Mouse (Mus musculus) hindbrain, embryonic 16.5 days (tissue): ENCODE measurements around the gene Lrp10. TPM values are rescaled to one million over a fixed set of nuclear protein-coding genes. Genes with fewer than 3 reads are reported as not detected.

Experiments used
- ATAC-seq: fragments of 200-750 bp; cut with Nextera tagmentation; 2 replicates; pipeline ENCODE4 v1.8.0; 2017; ENCODE audit warnings: moderate TSS enrichment, moderate library complexity
- H3K27ac ChIP-seq: fragments of 300-500 bp; sonication (generic); 2 replicates; pipeline ENCODE4 v1.5.1; 2014; ENCODE audit warnings: low read depth, mild to moderate bottlenecking, control low read depth, low read length, moderate library complexity
- H3K27me3 ChIP-seq: fragments of 300-500 bp; sonication (generic); replicated peaks from 2 replicates; pipeline ENCODE4 v1.6.1; 2014; ENCODE audit warnings: low read length; ENCODE audit not compliant: control insufficient read depth, insufficient read depth
- H3K36me3 ChIP-seq: fragments of 300-500 bp; sonication (generic); 2 replicates; pipeline ENCODE4 v1.6.1; 2014; ENCODE audit warnings: mild to moderate bottlenecking, low read length, moderate library complexity, mixed read lengths; ENCODE audit not compliant: control insufficient read depth, insufficient read depth
- H3K4me1 ChIP-seq: fragments of 300-500 bp; sonication (generic); 2 replicates; pipeline ENCODE4 v1.6.1; 2014; ENCODE audit warnings: low read depth, low read length; ENCODE audit not compliant: control insufficient read depth, insufficient read depth
- H3K4me2 ChIP-seq: fragments of 300-500 bp; sonication (generic); 2 replicates; pipeline ENCODE4 v1.6.1; 2014; ENCODE audit warnings: mild to moderate bottlenecking, low read length, control low read depth, moderate library complexity
- H3K4me3 ChIP-seq: fragments of 300-500 bp; sonication (generic); 2 replicates; pipeline ENCODE4 v1.5.1; 2014; ENCODE audit warnings: mild to moderate bottlenecking, low read length, control low read depth, moderate library complexity
- H3K9ac ChIP-seq: fragments of 300-500 bp; sonication (generic); 2 replicates; pipeline ENCODE4 v1.6.1; 2014; ENCODE audit warnings: low read depth, mild to moderate bottlenecking, control low read depth, low read length, moderate library complexity
- H3K9me3 ChIP-seq: fragments of 300-500 bp; sonication (generic); 2 replicates; pipeline ENCODE4 v1.6.1; 2014; ENCODE audit warnings: mild to moderate bottlenecking, low read length, moderate library complexity; ENCODE audit not compliant: control insufficient read depth
- WGBS: fragments of 180-500 bp; shearing (Covaris S2); extraction: QIAGEN DNeasy Blood & Tissue Kit; methylation state at CpG from one replicate; pipeline ENCODE4 v1.1.7; 2014; 5-methylcytosine and 5-hydroxymethylcytosine counted together
- polyA plus RNA-seq: library from polyadenylated mRNA; unstranded; fragments of >200 nt; fragmentation: Nextera tagmentation; extraction: Ambion mirVana; gene quantifications from 2 replicates; pipeline ENCODE4 v1.2.1, GENCODE M21; 2015

The Lrp10 gene
- polyA plus RNA-seq, 1 experiment from 2014 or later: 31.4 TPM

DNA sequence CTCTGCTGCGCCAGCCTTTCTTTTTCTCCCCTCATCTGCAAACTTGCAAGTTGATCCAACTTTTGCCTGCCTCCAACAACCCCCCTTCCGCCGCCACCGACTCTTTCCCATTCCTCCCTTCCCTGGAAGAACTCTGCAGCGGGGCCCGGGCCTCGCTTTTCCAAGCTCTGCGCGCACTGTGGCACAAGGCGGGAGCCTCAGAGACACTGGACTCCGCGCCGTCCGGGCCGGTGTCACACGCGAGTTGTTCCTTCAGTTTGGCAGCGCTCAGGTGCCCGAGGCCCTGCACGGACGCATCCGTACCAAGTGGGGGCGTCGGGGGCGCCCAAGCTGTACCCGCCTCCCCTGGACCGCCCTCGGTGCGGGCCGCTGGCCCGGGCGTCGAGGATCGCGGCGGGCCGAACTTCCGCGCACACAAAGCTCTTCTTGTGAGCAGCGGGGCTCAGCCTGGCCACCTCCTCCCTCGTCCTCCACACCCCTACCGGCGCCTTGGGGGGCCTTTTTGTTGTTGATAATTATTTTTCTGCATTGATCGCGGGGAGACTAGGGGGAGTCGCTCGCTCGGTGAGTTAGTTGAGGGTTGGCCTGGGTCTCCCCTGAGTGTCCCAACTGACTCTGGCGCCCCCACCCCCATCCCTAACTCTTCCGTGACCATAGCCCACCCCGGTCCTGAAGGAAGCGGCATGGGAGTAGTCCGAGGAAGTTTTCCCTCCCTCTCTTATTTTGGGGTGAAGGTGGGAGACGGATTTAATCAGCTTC lies 31.7 kb upstream of the Lrp10 start:
- Histone ChIP-seq H3K4me1 (peaks cover 21% of the 10 kb centered on the region), H3K27me3 (peaks cover 3% of the 10 kb centered on the region; the same call in 1 of the 2 replicates), H3K9me3 (no peaks in the 10 kb centered on the region), H3K36me3 (0 out of 2 replicates have a peak, but pooled peaks cover 5% of the 10 kb centered on the region), H3K4me3 (peak overlapping the region; percentile 63), H3K9ac (peak overlapping the region; percentile 78), H3K27ac (peak overlapping the region; percentile 90), H3K4me2 (peak overlapping the region; percentile 78)
- ATAC-seq: peak; percentile 25; the same call in 1 of the 2 replicates
- WGBS: 2% methylated on average over 51 of the region's 54 CpGs

DNA sequence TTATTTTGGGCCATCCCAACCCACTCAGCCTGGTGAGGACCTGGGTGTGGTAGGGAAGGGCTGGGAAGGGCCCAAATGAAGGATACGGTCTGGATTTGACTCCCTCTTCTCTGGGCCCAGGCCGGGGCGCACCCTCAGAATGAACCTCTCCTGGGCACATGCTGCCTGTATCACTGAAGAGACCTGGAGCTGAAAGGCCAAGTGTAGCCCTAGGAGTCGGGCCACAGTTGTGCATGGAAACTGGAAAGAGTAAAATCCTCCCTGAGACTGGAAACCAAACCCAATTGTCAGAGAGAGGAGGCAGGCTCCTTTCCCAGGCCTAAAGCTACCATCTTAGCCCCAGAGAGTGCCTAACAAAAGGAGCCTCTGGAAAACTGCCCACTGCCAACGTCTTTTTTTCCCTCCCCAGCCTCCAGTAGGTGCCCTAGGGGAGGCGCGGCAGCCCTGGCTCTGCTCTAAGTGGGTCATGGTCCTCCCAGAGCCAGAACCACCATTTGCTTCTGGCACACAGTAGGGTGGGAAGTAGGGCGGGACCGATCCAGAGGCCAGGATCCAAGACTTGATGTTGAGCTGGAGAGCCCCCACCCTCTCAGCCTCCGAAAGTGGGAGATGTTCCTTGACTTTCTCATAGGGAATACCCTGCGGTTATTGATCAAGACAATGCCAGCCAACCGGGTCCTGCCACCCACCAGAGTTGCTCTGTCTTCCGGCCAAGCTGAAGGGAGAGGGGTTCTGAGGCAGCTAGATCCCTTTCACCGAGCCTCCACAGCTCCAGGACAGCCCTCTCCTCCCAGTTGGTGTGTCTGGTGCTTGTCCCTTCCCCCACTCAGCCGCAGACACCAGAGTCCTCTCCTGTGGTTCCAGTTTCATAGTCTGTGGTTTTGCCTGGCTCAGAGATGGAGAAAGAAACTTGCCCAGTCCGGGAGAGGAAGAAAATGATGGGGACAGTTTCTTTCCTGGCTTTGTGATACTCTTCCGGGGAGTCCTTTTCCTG lies 30.8 kb upstream of the Lrp10 start:
- Histone ChIP-seq H3K9ac (peak overlapping the region; percentile 78), H3K4me2 (peak overlapping the region; percentile 78), H3K4me3 (peak overlapping the region; percentile 63), H3K27me3 (peaks cover 3% of the 10 kb centered on the region; the same call in 1 of the 2 replicates), H3K36me3 (0 out of 2 replicates have a peak, but pooled peaks cover 5% of the 10 kb centered on the region), H3K4me1 (peaks cover 15% of the 10 kb centered on the region), H3K27ac (peak overlapping the region; percentile 90), H3K9me3 (no peaks in the 10 kb centered on the region)
- peak; percentile 66 for ATAC-seq
- 37% methylated on average over 17 of the region's 17 CpGs for WGBS

- H3K4me1 ChIP-seq: peaks cover 15% of the 10 kb centered on the region
- no peak overlapping the region for H3K27ac ChIP-seq
- H3K4me2 ChIP-seq: peak overlapping the region; percentile 78
- no peaks in the 10 kb centered on the region for H3K9me3 ChIP-seq
- H3K9ac ChIP-seq: peak overlapping the region; percentile 0; the same call in 1 of the 2 replicates
- peak overlapping the region; percentile 63 for H3K4me3 ChIP-seq
- H3K27me3 ChIP-seq: peaks cover 3% of the 10 kb centered on the region; the same call in 1 of the 2 replicates
- 66% methylated on average over 12 of the region's 12 CpGs for WGBS
- 0 out of 2 replicates have a peak, but pooled peaks cover 5% of the 10 kb centered on the region for H3K36me3 ChIP-seq
- no peak for ATAC-seq
Observed at GRCm38 (mm10) chr14:54433941-54434531, 29.9 kb upstream of the Lrp10 start.

DNA sequence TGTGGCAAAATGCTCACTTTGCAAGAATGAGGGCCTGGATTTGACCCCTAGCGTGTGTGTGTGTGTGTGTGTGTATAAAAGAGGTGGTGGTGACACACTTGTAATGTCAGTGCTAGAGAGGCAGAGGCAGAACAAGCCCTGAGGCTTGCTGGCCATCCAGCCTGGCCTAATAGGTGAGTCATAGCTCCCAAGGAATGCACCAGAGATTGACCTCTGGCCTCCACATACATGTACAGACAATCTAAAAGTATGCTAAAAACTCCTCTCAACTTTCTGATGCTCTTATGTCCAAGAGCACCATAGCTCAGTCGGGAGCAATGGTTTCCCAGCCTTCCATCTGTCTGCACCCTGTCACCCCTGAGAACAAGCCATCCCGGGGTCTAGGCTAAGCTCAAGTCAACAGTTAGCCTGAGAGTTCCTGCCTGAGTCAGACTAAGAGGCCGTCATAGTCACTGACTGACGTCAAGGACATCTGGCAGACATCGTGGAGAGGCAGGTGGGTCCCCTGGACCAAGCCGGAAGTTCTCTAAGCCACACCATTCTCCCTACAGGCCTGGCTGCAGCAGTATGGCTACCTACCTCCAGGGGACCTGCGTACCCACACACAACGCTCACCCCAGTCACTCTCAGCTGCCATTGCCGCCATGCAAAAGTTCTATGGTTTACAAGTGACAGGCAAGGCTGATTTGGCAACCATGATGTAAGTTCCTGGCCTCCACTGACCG lies 28.6 kb upstream of the Lrp10 start:
- ATAC-seq: no peak
- 85% methylated on average over 11 of the region's 11 CpGs for WGBS

DNA sequence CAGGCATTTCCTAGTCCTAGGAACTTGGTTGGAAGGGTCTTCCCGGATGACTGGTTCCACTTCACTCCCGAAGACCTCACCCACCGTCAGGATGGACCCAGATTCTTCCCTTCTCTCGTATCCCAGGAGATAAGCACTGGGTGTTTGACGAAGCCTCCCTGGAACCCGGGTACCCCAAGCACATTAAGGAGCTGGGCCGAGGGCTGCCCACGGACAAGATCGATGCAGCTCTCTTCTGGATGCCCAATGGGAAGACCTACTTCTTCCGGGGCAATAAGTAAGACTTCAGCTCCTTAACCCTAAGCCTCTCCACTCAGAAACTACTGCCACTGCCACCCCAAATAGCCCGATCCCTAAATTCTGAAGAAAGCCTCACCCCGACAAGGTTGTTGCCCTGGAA lies 24.8 kb upstream of the Lrp10 start:
- Histone ChIP-seq H3K4me2 (no peak overlapping the region), H3K9me3 (no peaks in the 10 kb centered on the region), H3K9ac (no peak overlapping the region), H3K36me3 (no peaks in the 10 kb centered on the region), H3K27ac (no peak overlapping the region), H3K4me3 (no peak overlapping the region), H3K4me1 (no peaks in the 10 kb centered on the region; the same call in 1 of the 2 replicates), H3K27me3 (no peaks in the 10 kb centered on the region)
- whole genome bisulfite sequencing: 87% methylated on average over 12 of the region's 12 CpGs
- ATAC-seq: no peak

More for the DNA sequence above, 28.6 kb upstream of the Lrp10 start:
- H3K4me3 ChIP-seq: no peak overlapping the region
- no peak overlapping the region for H3K4me2 ChIP-seq
- no peak overlapping the region for H3K27ac ChIP-seq
- peaks cover 3% of the 10 kb centered on the region; the same call in 1 of the 2 replicates for H3K27me3 ChIP-seq
- no peak overlapping the region for H3K9ac ChIP-seq
- no peaks in the 10 kb centered on the region for H3K36me3 ChIP-seq
- no peaks in the 10 kb centered on the region for H3K9me3 ChIP-seq
- peaks cover 12% of the 10 kb centered on the region for H3K4me1 ChIP-seq

DNA sequence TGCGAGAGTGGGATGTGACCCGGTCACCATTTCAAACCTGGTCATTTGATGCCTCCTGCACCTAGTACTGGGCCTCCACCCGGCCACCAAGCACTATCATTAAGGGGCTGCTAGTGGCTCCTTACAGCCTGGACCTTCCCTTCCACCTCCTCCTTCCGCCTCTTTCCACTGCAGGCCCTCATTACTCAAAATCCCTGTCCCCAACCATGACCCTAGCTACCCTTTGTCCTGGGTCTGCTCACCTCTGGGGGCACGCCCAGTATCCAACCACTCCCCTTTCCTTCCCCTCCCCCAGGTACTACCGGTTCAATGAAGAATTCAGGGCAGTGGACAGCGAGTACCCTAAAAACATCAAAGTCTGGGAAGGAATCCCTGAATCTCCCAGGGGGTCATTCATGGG lies 24.3 kb upstream of the Lrp10 start:
- Histone ChIP-seq H3K4me3 (no peak overlapping the region), H3K4me1 (no peaks in the 10 kb centered on the region), H3K9me3 (no peaks in the 10 kb centered on the region), H3K4me2 (no peak overlapping the region), H3K9ac (no peak overlapping the region), H3K27ac (no peak overlapping the region), H3K27me3 (no peaks in the 10 kb centered on the region), H3K36me3 (no peaks in the 10 kb centered on the region)
- no peak for ATAC-seq
- WGBS: 66% methylated on average over 7 of the region's 7 CpGs

DNA sequence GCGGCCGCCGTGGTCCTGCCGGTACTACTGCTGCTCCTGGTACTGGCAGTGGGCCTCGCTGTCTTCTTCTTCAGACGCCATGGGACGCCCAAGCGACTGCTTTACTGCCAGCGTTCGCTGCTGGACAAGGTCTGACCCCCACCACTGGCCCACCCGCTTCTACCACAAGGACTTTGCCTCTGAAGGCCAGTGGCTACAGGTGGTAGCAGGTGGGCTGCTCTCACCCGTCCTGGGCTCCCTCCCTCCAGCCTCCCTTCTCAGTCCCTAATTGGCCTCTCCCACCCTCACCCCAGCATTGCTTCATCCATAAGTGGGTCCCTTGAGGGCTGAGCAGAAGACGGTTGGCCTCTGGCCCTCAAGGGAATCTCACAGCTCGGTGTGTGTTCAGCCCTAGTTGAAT lies 23.4 kb upstream of the Lrp10 start:
- no peaks in the 10 kb centered on the region for H3K9me3 ChIP-seq
- no peaks in the 10 kb centered on the region for H3K36me3 ChIP-seq
- no peak overlapping the region for H3K27ac ChIP-seq
- H3K4me2 ChIP-seq: no peak overlapping the region
- ATAC-seq: no peak
- no peak overlapping the region for H3K4me3 ChIP-seq
- no peaks in the 10 kb centered on the region for H3K27me3 ChIP-seq
- no peaks in the 10 kb centered on the region for H3K4me1 ChIP-seq
- no peak overlapping the region for H3K9ac ChIP-seq
- 93% methylated on average over 13 of the region's 14 CpGs for WGBS

DNA sequence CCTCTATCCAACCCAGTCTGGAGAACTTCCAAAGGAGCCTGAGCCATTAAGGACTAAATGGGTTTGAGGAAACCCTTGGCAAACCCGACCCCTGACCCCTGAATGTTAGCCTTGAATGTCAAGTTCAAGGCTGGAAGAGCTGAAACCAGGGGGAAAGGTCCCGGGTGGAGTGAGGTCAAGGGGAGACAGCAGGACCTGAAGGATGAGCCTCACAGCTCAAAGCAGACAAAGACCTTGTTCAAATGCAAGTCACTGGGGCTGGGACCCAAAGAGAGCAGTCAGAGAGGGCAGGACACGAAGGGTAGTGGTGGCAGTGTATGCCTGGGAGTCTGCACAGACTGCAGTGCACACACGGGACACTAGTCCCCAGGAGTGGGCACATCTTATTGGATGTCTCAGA lies 22.6 kb upstream of the Lrp10 start:
- H3K9me3 ChIP-seq: no peaks in the 10 kb centered on the region
- no peak overlapping the region for H3K4me2 ChIP-seq
- no peak overlapping the region for H3K4me3 ChIP-seq
- 72% methylated on average over 4 of the region's 4 CpGs for WGBS
- ATAC-seq: no peak
- no peak overlapping the region for H3K9ac ChIP-seq
- no peaks in the 10 kb centered on the region for H3K4me1 ChIP-seq
- H3K36me3 ChIP-seq: no peaks in the 10 kb centered on the region
- no peaks in the 10 kb centered on the region for H3K27me3 ChIP-seq
- H3K27ac ChIP-seq: no peak overlapping the region
